Mouse (Mus musculus): ENCODE results near the gene Foxn1. TPM values are rescaled to one million over a fixed set of nuclear protein-coding genes. Genes with fewer than 3 reads are reported as not detected.

Foxn1 gene
- total and polyA plus RNA-seq, 2 experiments, result not detected

GRCm38 (mm10) chr11:78371711-78372110 lies 14.6 kb downstream of the Foxn1 start:
- TF ChIP-seq POLR2A (IDR thresholded peaks at IDR 0.05; ENCODE audit: extremely low read depth, insufficient read depth, low read length) (no peak), CTCF (IDR thresholded peaks at IDR 0.05; ENCODE audit: low read depth, low read length) (no peak)
- 97% methylated on average over 11 of the region's 11 CpGs for WGBS

GRCm38 (mm10) chr11:78370389-78370788 lies 16.0 kb downstream of the Foxn1 start:
- Histone ChIP-seq H3K36me3 (ENCODE audit: control insufficient read depth, insufficient read depth, low read length) (no peaks in the 10 kb centered on the region), H3K79me2 (ENCODE audit: control insufficient read depth, insufficient read depth, low read length) (no peaks in the 10 kb centered on the region), H3K4me3 (ENCODE audit: insufficient read depth, low read depth, low read length) (no peak overlapping the region), H3K9ac (ENCODE audit: low read depth, low read length) (no peak overlapping the region), H3K27ac (replicated peaks; ENCODE audit: insufficient read depth, low read depth, low read length) (no peak overlapping the region), H3K27me3 (ENCODE audit: control insufficient read depth, insufficient read depth, low read length) (no peaks in the 10 kb centered on the region), H3K4me1 (ENCODE audit: control insufficient read depth, insufficient read depth, low read length) (0 out of 2 replicates have a peak, but pooled peaks cover 3% of the 10 kb centered on the region)
- TF ChIP-seq POLR2A (IDR thresholded peaks at IDR 0.05; ENCODE audit: extremely low read depth, insufficient read depth, low read length), result no peak
- TF ChIP-seq CTCF (IDR thresholded peaks at IDR 0.05; ENCODE audit: low read depth, low read length), result no peak
- WGBS, result 53% methylated on average over 1 of the region's 1 CpGs
- DNase-seq (ENCODE audit: extremely low read depth, low read depth, low spot score), result no peak

More at GRCm38 (mm10) chr11:78371711-78372110, 14.6 kb downstream of the Foxn1 start:
- H3K4me3 ChIP-seq (ENCODE audit: insufficient read depth, low read depth, low read length), result no peak overlapping the region
- 0 out of 2 replicates have a peak, but pooled peaks cover 3% of the 10 kb centered on the region for H3K4me1 ChIP-seq (ENCODE audit: control insufficient read depth, insufficient read depth, low read length)
- no peaks in the 10 kb centered on the region for H3K36me3 ChIP-seq (ENCODE audit: control insufficient read depth, insufficient read depth, low read length)
- no peaks in the 10 kb centered on the region for H3K79me2 ChIP-seq (ENCODE audit: control insufficient read depth, insufficient read depth, low read length)
- H3K27ac ChIP-seq (replicated peaks; ENCODE audit: insufficient read depth, low read depth, low read length), result no peak overlapping the region
- no peak overlapping the region for H3K9ac ChIP-seq (ENCODE audit: low read depth, low read length)
- H3K27me3 ChIP-seq (ENCODE audit: control insufficient read depth, insufficient read depth, low read length), result no peaks in the 10 kb centered on the region
- no peak for DNase-seq (ENCODE audit: extremely low read depth, low read depth, low spot score)

- Histone ChIP-seq H3K27me3 (ENCODE audit: control insufficient read depth, insufficient read depth, low read length) (no peaks in the 10 kb centered on the region), H3K79me2 (ENCODE audit: control insufficient read depth, insufficient read depth, low read length) (no peaks in the 10 kb centered on the region), H3K4me3 (ENCODE audit: insufficient read depth, low read depth, low read length) (no peak overlapping the region), H3K27ac (replicated peaks; ENCODE audit: insufficient read depth, low read depth, low read length) (no peak overlapping the region), H3K36me3 (ENCODE audit: control insufficient read depth, insufficient read depth, low read length) (no peaks in the 10 kb centered on the region), H3K4me1 (ENCODE audit: control insufficient read depth, insufficient read depth, low read length) (no peaks in the 10 kb centered on the region), H3K9ac (ENCODE audit: low read depth, low read length) (no peak overlapping the region)
- no peak for TF ChIP-seq POLR2A (IDR thresholded peaks at IDR 0.05; ENCODE audit: extremely low read depth, insufficient read depth, low read length)
- no peak for TF ChIP-seq CTCF (IDR thresholded peaks at IDR 0.05; ENCODE audit: low read depth, low read length)
- no peak for DNase-seq (ENCODE audit: extremely low read depth, low read depth, low spot score)
- WGBS, result 96% methylated on average over 15 of the region's 15 CpGs
These were observed 18.7 kb downstream of the Foxn1 start for GRCm38 (mm10) chr11:78367456-78368225.

GRCm38 (mm10) chr11:78364103-78364502 lies 22.3 kb downstream of the Foxn1 start:
- WGBS, result 26% methylated on average over 8 of the region's 8 CpGs
- TF ChIP-seq POLR2A (IDR thresholded peaks at IDR 0.05; ENCODE audit: extremely low read depth, insufficient read depth, low read length) (no peak), CTCF (IDR thresholded peaks at IDR 0.05; ENCODE audit: low read depth, low read length) (no peak)
- no peaks in the 10 kb centered on the region for H3K36me3 ChIP-seq (ENCODE audit: control insufficient read depth, insufficient read depth, low read length)
- H3K27me3 ChIP-seq (ENCODE audit: control insufficient read depth, insufficient read depth, low read length), result no peaks in the 10 kb centered on the region
- H3K4me3 ChIP-seq (ENCODE audit: insufficient read depth, low read depth, low read length), result no peak overlapping the region
- no peaks in the 10 kb centered on the region for H3K4me1 ChIP-seq (ENCODE audit: control insufficient read depth, insufficient read depth, low read length)
- H3K79me2 ChIP-seq (ENCODE audit: control insufficient read depth, insufficient read depth, low read length), result no peaks in the 10 kb centered on the region
- no peak overlapping the region for H3K9ac ChIP-seq (ENCODE audit: low read depth, low read length)
- no peak for DNase-seq (ENCODE audit: extremely low read depth, low read depth, low spot score)
- H3K27ac ChIP-seq (replicated peaks; ENCODE audit: insufficient read depth, low read depth, low read length), result no peak overlapping the region

- Histone ChIP-seq H3K4me3 (ENCODE audit: insufficient read depth, low read depth, low read length) (no peak overlapping the region), H3K36me3 (ENCODE audit: control insufficient read depth, insufficient read depth, low read length) (no peaks in the 10 kb centered on the region), H3K4me1 (ENCODE audit: control insufficient read depth, insufficient read depth, low read length) (no peaks in the 10 kb centered on the region), H3K79me2 (ENCODE audit: control insufficient read depth, insufficient read depth, low read length) (no peaks in the 10 kb centered on the region), H3K27ac (replicated peaks; ENCODE audit: insufficient read depth, low read depth, low read length) (no peak overlapping the region), H3K9ac (ENCODE audit: low read depth, low read length) (no peak overlapping the region), H3K27me3 (ENCODE audit: control insufficient read depth, insufficient read depth, low read length) (no peaks in the 10 kb centered on the region)
- 84% methylated on average over 13 of the region's 13 CpGs for WGBS
- DNase-seq (ENCODE audit: extremely low read depth, low read depth, low spot score), result no peak
- TF ChIP-seq CTCF (IDR thresholded peaks at IDR 0.05; ENCODE audit: low read depth, low read length) (no peak), POLR2A (IDR thresholded peaks at IDR 0.05; ENCODE audit: extremely low read depth, insufficient read depth, low read length) (no peak)
These were observed 22.9 kb downstream of the Foxn1 start for GRCm38 (mm10) chr11:78363309-78364007.

- WGBS, result 71% methylated on average over 2 of the region's 2 CpGs
- no peak for TF ChIP-seq CTCF (IDR thresholded peaks at IDR 0.05; ENCODE audit: low read depth, low read length)
- no peak for TF ChIP-seq POLR2A (IDR thresholded peaks at IDR 0.05; ENCODE audit: extremely low read depth, insufficient read depth, low read length)
These were observed 25.6 kb downstream of the Foxn1 start for GRCm38 (mm10) chr11:78360789-78361131.

More at GRCm38 (mm10) chr11:78360789-78361131, 25.6 kb downstream of the Foxn1 start:
- Histone ChIP-seq H3K27me3 (ENCODE audit: control insufficient read depth, insufficient read depth, low read length) (no peaks in the 10 kb centered on the region), H3K27ac (replicated peaks; ENCODE audit: insufficient read depth, low read depth, low read length) (no peak overlapping the region), H3K4me3 (ENCODE audit: insufficient read depth, low read depth, low read length) (no peak overlapping the region), H3K36me3 (ENCODE audit: control insufficient read depth, insufficient read depth, low read length) (no peaks in the 10 kb centered on the region), H3K9ac (ENCODE audit: low read depth, low read length) (no peak overlapping the region), H3K4me1 (ENCODE audit: control insufficient read depth, insufficient read depth, low read length) (no peaks in the 10 kb centered on the region), H3K79me2 (ENCODE audit: control insufficient read depth, insufficient read depth, low read length) (no peaks in the 10 kb centered on the region)
- DNase-seq (ENCODE audit: extremely low read depth, low read depth, low spot score), result no peak

Data from liver, adult 2 months (tissue).